Mouse (Mus musculus): Measurements from ENCODE around the gene Lrrc45.

GRCm38 (mm10) chr11:120727564-120727963, 13.8 kb downstream of the Lrrc45 start:
- TF ChIP-seq ZNF384 (IDR thresholded peaks at IDR 0.05; ENCODE audit: low read depth, low read length) (no peak), CHD2 (IDR thresholded peaks at IDR 0.05; ENCODE audit: low read depth, low read length) (no peak), MAFK (IDR thresholded peaks at IDR 0.05; ENCODE audit: insufficient read depth, low read depth, low read length) (no peak), ZC3H11A (IDR thresholded peaks at IDR 0.05; ENCODE audit: borderline replicate concordance, low read depth, low read length) (0 out of 2 replicates have a peak, but pooled peaks have one; percentile 1), HCFC1 (IDR thresholded peaks at IDR 0.05; ENCODE audit: borderline replicate concordance, insufficient read depth, low read length) (no peak)
